Mouse (Mus musculus) myocyte (in vitro differentiated cells): ENCODE measurements at regions not wholly inside any gene's neighbourhood (a gene's known extent, or its start where the extent isn't known, plus 50 kb on each side); places are given as distances from the start of the nearest gene placed in this dataset.

Source experiments
- H3K27me3 ChIP-seq: one replicate; pipeline ENCODE4 v1.6.1; 2011; ENCODE audit not compliant: control insufficient read depth, insufficient read depth, insufficient read length
- H3K36me3 ChIP-seq: one replicate; pipeline ENCODE4 v1.6.1; 2011; ENCODE audit not compliant: control insufficient read depth, insufficient read depth
- H3K4me2 ChIP-seq: one replicate; pipeline ENCODE4 v1.6.1; 2011; ENCODE audit warnings: low read depth, control low read depth
- H3K4me3 ChIP-seq: one replicate; pipeline ENCODE4 v1.5.1; 2011; ENCODE audit warnings: mild to moderate bottlenecking, control low read depth, moderate library complexity
- H3K79me2 ChIP-seq: one replicate; pipeline ENCODE4 v1.6.1; 2011; ENCODE audit not compliant: control insufficient read depth, insufficient read depth
- H3ac ChIP-seq: one replicate; pipeline ENCODE4 v1.6.1; 2011; ENCODE audit not compliant: control insufficient read depth, insufficient read length
- CEBPB ChIP-seq: IDR thresholded peaks from 2 replicates; pipeline ENCODE4 v1.6.1; 2011; ENCODE audit warnings: mild to moderate bottlenecking, moderate library complexity; ENCODE audit not compliant: poor library complexity, insufficient read depth, severe bottlenecking
- E2F4 ChIP-seq: IDR thresholded peaks from one replicate; pipeline ENCODE4 v1.6.1; 2011; ENCODE audit warnings: mild to moderate bottlenecking, control low read depth, moderate library complexity; ENCODE audit not compliant: insufficient read depth
- MAX ChIP-seq: IDR thresholded peaks from one replicate; pipeline ENCODE4 v1.6.1; 2011; ENCODE audit warnings: low read depth, mild to moderate bottlenecking, control low read depth
- MYOD1 ChIP-seq, 3 experiments: IDR thresholded peaks; one replicate each; pipeline ENCODE4 v1.6.1; 2011; ENCODE audit warnings: control low read depth in 2 of 3, low read depth in 2 of 3, mild to moderate bottlenecking in 2 of 3, moderate library complexity in 1 of 3; ENCODE audit not compliant: insufficient read length in 2 of 3, control insufficient read depth in 1 of 3
- MYOG ChIP-seq, 3 experiments: IDR thresholded peaks; one replicate each; pipeline ENCODE4 v1.6.1; 2011; ENCODE audit warnings: control low read depth in 2 of 3, low read depth in 2 of 3, mild to moderate bottlenecking in 2 of 3; ENCODE audit not compliant: insufficient read length in 2 of 3, control insufficient read depth in 1 of 3, insufficient read depth in 1 of 3
- POLR2A ChIP-seq: IDR thresholded peaks from one replicate; pipeline ENCODE4 v1.6.1; 2011; ENCODE audit warnings: low read depth, mild to moderate bottlenecking, control low read depth, moderate library complexity; ENCODE audit not compliant: insufficient read length
- POLR2AphosphoS2 ChIP-seq: IDR thresholded peaks from one replicate; pipeline ENCODE4 v1.6.1; 2011; ENCODE audit warnings: low read depth, control low read depth; ENCODE audit not compliant: insufficient read length
- REST ChIP-seq: IDR thresholded peaks from one replicate; pipeline ENCODE4 v1.6.1; 2011; ENCODE audit warnings: mild to moderate bottlenecking, control low read depth, moderate library complexity; ENCODE audit not compliant: insufficient read depth, insufficient read length
- SRF ChIP-seq: IDR thresholded peaks from one replicate; pipeline ENCODE4 v1.6.1; 2011; ENCODE audit warnings: low read depth; ENCODE audit not compliant: control insufficient read depth, insufficient read length
- TCF12 ChIP-seq: IDR thresholded peaks from one replicate; pipeline ENCODE4 v1.6.1; 2011; ENCODE audit warnings: mild to moderate bottlenecking, control low read depth; ENCODE audit not compliant: poor library complexity, insufficient read depth, severe bottlenecking
- TCF3 ChIP-seq: IDR thresholded peaks from one replicate; pipeline ENCODE4 v1.6.1; 2011; ENCODE audit warnings: low read depth, control low read depth; ENCODE audit not compliant: insufficient read length
- USF1 ChIP-seq: IDR thresholded peaks from one replicate; pipeline ENCODE4 v1.6.1; 2011; ENCODE audit warnings: low read depth, mild to moderate bottlenecking, control low read depth, moderate library complexity

- Histone ChIP-seq H3K79me2 (no peaks in the 10 kb centered on the region), H3K4me3 (no peak overlapping the region), H3K27me3 (no peaks in the 10 kb centered on the region), H3K36me3 (no peaks in the 10 kb centered on the region), H3K4me2 (no peak overlapping the region), H3ac (no peak overlapping the region)
- TF ChIP-seq USF1 (no peak), CEBPB (no peak), TCF12 (no peak), POLR2AphosphoS2 (no peak), TCF3 (no peak), MAX (no peak), POLR2A (no peak), SRF (no peak), REST (no peak), MYOG (IDR thresholded peaks at IDR 0.05; ENCODE audit: control insufficient read depth in 1 of 3, insufficient read depth in 1 of 3, insufficient read length in 2 of 3, low read depth in 2 of 3) (no peak), E2F4 (no peak), MYOD1 (IDR thresholded peaks at IDR 0.05; ENCODE audit: control insufficient read depth in 1 of 3, insufficient read length in 2 of 3, low read depth in 2 of 3) (no peak)
Observed at GRCm38 (mm10) chr16:46665566-46665965, 167.2 kb upstream of the Nectin3 start.

GRCm38 (mm10) chr16:46663008-46663407 is 164.7 kb upstream of the Nectin3 start:
- no peaks in the 10 kb centered on the region for H3K36me3 ChIP-seq
- H3K27me3 ChIP-seq = no peaks in the 10 kb centered on the region
- H3K4me2 ChIP-seq = no peak overlapping the region
- H3K4me3 ChIP-seq = no peak overlapping the region
- no peaks in the 10 kb centered on the region for H3K79me2 ChIP-seq
- no peak overlapping the region for H3ac ChIP-seq
- TF ChIP-seq TCF3 (no peak), USF1 (no peak)

GRCm38 (mm10) chr16:46655041-46655440 is 156.7 kb upstream of the Nectin3 start:
- no peaks in the 10 kb centered on the region for H3K36me3 ChIP-seq
- H3K79me2 ChIP-seq = no peaks in the 10 kb centered on the region
- no peak overlapping the region for H3K4me2 ChIP-seq
- no peak overlapping the region for H3K4me3 ChIP-seq
- H3K27me3 ChIP-seq = no peaks in the 10 kb centered on the region
- H3ac ChIP-seq = no peak overlapping the region
- TF ChIP-seq SRF (no peak), MYOD1 (IDR thresholded peaks at IDR 0.05; ENCODE audit: control insufficient read depth in 1 of 3, insufficient read length in 2 of 3, low read depth in 2 of 3) (no peak), TCF3 (no peak), REST (no peak), CEBPB (no peak), MAX (no peak), TCF12 (no peak), MYOG (IDR thresholded peaks at IDR 0.05; ENCODE audit: control insufficient read depth in 1 of 3, insufficient read depth in 1 of 3, insufficient read length in 2 of 3, low read depth in 2 of 3) (no peak), POLR2AphosphoS2 (no peak), USF1 (no peak), POLR2A (no peak), E2F4 (no peak)

- TF ChIP-seq E2F4 (no peak), TCF12 (no peak), POLR2A (no peak), CEBPB (no peak), USF1 (no peak), TCF3 (no peak)
- no peak overlapping the region for H3K4me3 ChIP-seq
- no peaks in the 10 kb centered on the region for H3K79me2 ChIP-seq
- no peak overlapping the region for H3ac ChIP-seq
- H3K36me3 ChIP-seq = no peaks in the 10 kb centered on the region
- H3K27me3 ChIP-seq = no peaks in the 10 kb centered on the region
- no peak overlapping the region for H3K4me2 ChIP-seq
Observed at GRCm38 (mm10) chr16:46625807-46626206, 127.5 kb upstream of the Nectin3 start.

GRCm38 (mm10) chr16:46623246-46623645 is 124.9 kb upstream of the Nectin3 start:
- TF ChIP-seq MAX (no peak), SRF (no peak), REST (no peak), TCF12 (no peak), MYOD1 (IDR thresholded peaks at IDR 0.05; ENCODE audit: control insufficient read depth in 1 of 3, insufficient read length in 2 of 3, low read depth in 2 of 3) (no peak), POLR2AphosphoS2 (no peak), E2F4 (no peak)
- Histone ChIP-seq H3ac (no peak overlapping the region), H3K4me2 (no peak overlapping the region), H3K4me3 (no peak overlapping the region), H3K79me2 (no peaks in the 10 kb centered on the region), H3K27me3 (no peaks in the 10 kb centered on the region), H3K36me3 (no peaks in the 10 kb centered on the region)

GRCm38 (mm10) chr16:46619871-46620270 is 121.5 kb upstream of the Nectin3 start:
- Histone ChIP-seq H3K36me3 (no peaks in the 10 kb centered on the region), H3K4me3 (no peak overlapping the region), H3K27me3 (no peaks in the 10 kb centered on the region), H3K79me2 (no peaks in the 10 kb centered on the region), H3ac (no peak overlapping the region), H3K4me2 (no peak overlapping the region)
- no peak for TF ChIP-seq SRF
- no peak for TF ChIP-seq TCF3
- no peak for TF ChIP-seq E2F4
- no peak for TF ChIP-seq MAX
- no peak for TF ChIP-seq REST
- TF ChIP-seq TCF12 = no peak
- TF ChIP-seq MYOD1 (IDR thresholded peaks at IDR 0.05; ENCODE audit: control insufficient read depth in 1 of 3, insufficient read length in 2 of 3, low read depth in 2 of 3) = no peak
